Mouse (Mus musculus) liver, postnatal 0 days (tissue): Measurements from ENCODE around the gene Llgl2.

Experiments
- CTCF ChIP-seq: sonication (generic); IDR thresholded peaks from 2 replicates; pipeline ENCODE4 v1.5.1; 2016; ENCODE audit warnings: antibody characterized with exemption, low read depth
- EP300 ChIP-seq: IDR thresholded peaks from 2 replicates; pipeline ENCODE4 v1.6.1; 2016; ENCODE audit warnings: antibody characterized with exemption, low read depth, mild to moderate bottlenecking

GRCm38 (mm10) chr11:115902177-115902576 lies 78.3 kb downstream of the Llgl2 start:
- no peak for TF ChIP-seq CTCF
- TF ChIP-seq EP300 = no peak
